ENCODE assay signal across 10 mouse cellular contexts in genomic region chr11:118792163-118792915, GRCm38 (mm10).
DNase-seq lines count a peak whose midpoint lies in the region; ATAC-seq lines count a peak whose summit lies in the region.
"Had no signal": no experiment of that assay in that cellular context is flagged by ENCODE, and none has a peak within 500 bp of the region (broad histone marks: within the 10 kb centered on the region; RNA-seq: fewer than 3 reads in every experiment).

No protein-coding gene starts in this region.

- peaks cover 36% of the 10 kb centered on the region for H3K4me1 ChIP-seq in heart, embryonic 10.5 days
- H3K4me1 ChIP-seq: liver, embryonic 12.5 days had no signal

- peak overlapping the region; percentile 70; the same call in 1 of the 2 replicates for H3K27ac ChIP-seq in heart, embryonic 10.5 days
- H3K27ac ChIP-seq: liver, embryonic 12.5 days had no signal

- no peaks in the 10 kb centered on the region for H3K9me3 ChIP-seq in heart, embryonic 10.5 days
- H3K9me3 ChIP-seq: liver, embryonic 12.5 days had no signal

- ATAC-seq in activated CD4-positive, CD25-positive, alpha-beta regulatory T cell, adult 4 months: no peak
- ATAC-seq: CD4-positive, CD25-positive, alpha-beta regulatory T cell, adult 4 months; liver, embryonic 12.5 days had no signal

- peaks cover 10% of the 10 kb centered on the region; the same call in 1 of the 2 replicates for H3K27me3 ChIP-seq in heart, embryonic 10.5 days (ENCODE audit: insufficient read depth, poor library complexity, severe bottlenecking)
- H3K27me3 ChIP-seq: liver, embryonic 12.5 days had no signal

- WGBS in heart, embryonic 10.5 days: 80% methylated on average over 9 of the region's 9 CpGs

- no peak overlapping the region for H3K4me3 ChIP-seq in heart, embryonic 10.5 days
- H3K4me3 ChIP-seq: liver, embryonic 12.5 days had no signal

- intact Hi-C loops in left cerebral cortex, postnatal 25 days (cut with DNase I): loop anchor here (1.0 to 5.0 kb wide), 4 partner anchors 11 to 115 kb away; no protein-coding TSS in a partner anchor

- H3K36me3 ChIP-seq in heart, embryonic 10.5 days: no peaks in the 10 kb centered on the region
- H3K36me3 ChIP-seq: liver, embryonic 12.5 days had no signal

- DNase-seq in heart, embryonic 10.5 days (ENCODE audit: low spot score): no peak
- no peak for DNase-seq in heart, adult 11 months
- peak; percentile 85 to 86 for DNase-seq in frontal cortex, postnatal 36 days (ENCODE audit: low spot score in 2 of 2)
- peak; percentile 80 to 93 for DNase-seq in left cerebral cortex, postnatal 25 days (ENCODE audit: low spot score in 2 of 2)
- DNase-seq in right cerebral cortex, postnatal 25 days: peak; percentile 80
- DNase-seq in B cell, adult 2 months: no peak
- DNase-seq in heart, postnatal 4 days: no peak

Comparison
In these comparisons a context has a peak if more than half of its experiments do, and no peak if none do; other contexts are left out.
1. DNase-seq: peak in frontal cortex, postnatal 36 days (2 of 2), left cerebral cortex, postnatal 25 days (2 of 2) and right cerebral cortex, postnatal 25 days (single experiment); none in heart, embryonic 10.5 days (single experiment), heart, adult 11 months (single experiment), B cell, adult 2 months (0 of 2) and heart, postnatal 4 days (single experiment).